Mouse (Mus musculus) thymus, adult 2 months (tissue): ENCODE data around the gene Fli1.

Experiments used
- CTCF ChIP-seq: fragments of 200-500 bp; IDR thresholded peaks from 2 replicates; pipeline ENCODE4 v1.5.1; 2012; ENCODE audit warnings: mild to moderate bottlenecking, control low read depth, low read length, moderate library complexity, borderline replicate concordance; ENCODE audit not compliant: control insufficient read depth, poor library complexity, insufficient read depth; ENCODE audit errors: extremely low read depth
- POLR2A ChIP-seq: fragments of 200-500 bp; IDR thresholded peaks from 2 replicates; pipeline ENCODE4 v1.6.1; 2012; ENCODE audit warnings: mild to moderate bottlenecking, low read length, control low read depth, moderate library complexity; ENCODE audit not compliant: control insufficient read depth, poor library complexity, insufficient read depth; ENCODE audit errors: extremely low read depth

- TF ChIP-seq CTCF (no peak), POLR2A (no peak)
Observed at GRCm38 (mm10) chr9:32392716-32393115, 149.9 kb downstream of the Fli1 start.
